Mouse (Mus musculus) left cerebral cortex, adult 11 months (tissue): ENCODE data around the gene Fgfr2.

Experiments
- DNase-seq: peaks from one replicate; pipeline ENCODE4 v3.0.0; 2022; ENCODE audit warnings: low spot score

Fgfr2 gene

GRCm38 (mm10) chr7:130129359-130129960, 2993.7 kb downstream of the Fgfr2 start:
- no peak for DNase-seq

DNA sequence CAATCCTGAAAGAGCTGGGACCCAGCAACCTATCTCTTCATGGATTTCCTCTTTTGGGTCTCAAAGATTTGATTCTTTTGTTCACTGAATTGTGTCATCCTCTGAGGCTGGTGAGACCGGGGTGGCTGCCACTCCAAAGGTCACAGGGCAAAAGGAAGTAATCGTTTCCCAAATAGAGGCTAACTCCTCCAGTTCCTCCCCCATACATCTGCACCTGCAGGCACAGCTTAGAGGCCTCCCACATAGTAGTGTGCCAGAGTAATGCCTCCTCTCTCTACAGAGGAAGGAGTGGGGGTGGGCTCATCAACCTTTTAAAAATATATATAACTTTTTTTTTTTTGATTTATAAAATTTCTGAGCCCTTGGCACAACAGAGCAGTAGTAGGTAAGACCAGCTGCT, 3001.6 kb downstream of the Fgfr2 start:
- no peak for DNase-seq

DNA sequence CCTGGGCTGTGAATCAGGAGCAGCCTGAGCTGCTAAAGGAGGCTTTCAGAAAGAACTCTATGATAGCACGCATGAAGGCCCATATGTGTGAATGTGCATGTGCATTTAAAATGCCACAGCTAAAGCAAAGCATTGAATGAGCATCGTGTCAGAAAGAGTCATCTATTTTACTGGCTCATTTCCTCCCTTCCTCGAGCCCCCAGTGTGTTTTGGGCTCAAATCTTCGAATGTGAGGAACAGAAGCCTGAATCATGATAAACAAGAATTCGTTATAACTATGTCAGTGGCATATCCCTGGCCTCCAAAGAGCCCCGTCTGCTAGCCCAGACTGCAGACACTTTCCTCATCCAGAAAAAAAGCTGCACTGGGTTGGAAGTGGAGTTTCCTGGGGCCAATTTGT, 3003.7 kb downstream of the Fgfr2 start:
- DNase-seq, result no peak

DNA sequence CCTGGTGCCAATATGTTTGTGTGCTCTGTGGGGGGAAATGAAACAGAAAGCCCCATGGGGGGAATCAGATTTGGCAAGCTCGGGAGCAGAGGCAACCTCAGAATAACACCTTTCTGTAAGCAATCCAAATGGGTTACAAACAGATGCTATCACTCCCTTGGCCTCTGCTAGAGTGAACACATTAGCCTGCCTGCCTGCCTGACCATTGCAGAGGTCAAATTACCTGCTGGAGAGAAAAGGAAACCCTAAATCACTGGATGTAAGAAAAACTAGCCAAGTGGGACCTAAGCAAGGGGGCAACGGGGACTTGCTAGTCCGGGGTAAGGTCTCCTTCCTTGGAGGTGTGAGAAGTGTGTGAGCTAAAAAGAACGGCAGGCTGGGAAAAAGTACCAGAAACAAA, 3004.4 kb downstream of the Fgfr2 start:
- no peak for DNase-seq

DNA sequence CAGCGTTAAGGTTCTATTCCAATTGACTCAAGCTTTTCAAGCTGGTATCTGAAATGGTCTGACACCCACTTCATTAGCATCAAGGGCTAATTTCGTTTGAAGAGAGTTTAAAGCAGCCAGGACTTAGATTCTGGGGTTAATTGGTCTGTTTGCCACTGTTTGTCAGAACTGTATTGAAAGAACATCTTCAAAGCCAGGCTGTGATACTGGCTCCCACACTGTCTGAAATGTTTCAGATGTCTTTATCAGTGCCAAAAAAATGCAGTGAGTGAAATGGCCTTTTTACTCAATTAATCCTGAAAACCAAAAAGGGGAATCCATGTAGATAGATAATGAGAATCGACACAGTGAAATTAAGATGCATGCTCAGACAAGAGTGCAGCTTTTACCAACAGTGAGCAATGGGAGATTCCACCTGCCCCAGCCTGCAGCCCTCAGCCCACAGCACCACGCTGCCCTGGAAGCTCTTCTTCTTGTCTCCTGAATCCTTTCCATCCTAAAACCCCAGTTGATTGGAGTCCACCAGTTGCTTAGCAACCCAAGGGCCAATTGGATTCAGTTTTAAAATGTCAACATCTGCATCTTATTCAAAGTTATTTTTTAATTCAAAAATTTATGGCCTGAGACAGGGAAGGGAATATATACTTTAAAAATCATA, 3005.6 kb downstream of the Fgfr2 start:
- no peak for DNase-seq

DNA sequence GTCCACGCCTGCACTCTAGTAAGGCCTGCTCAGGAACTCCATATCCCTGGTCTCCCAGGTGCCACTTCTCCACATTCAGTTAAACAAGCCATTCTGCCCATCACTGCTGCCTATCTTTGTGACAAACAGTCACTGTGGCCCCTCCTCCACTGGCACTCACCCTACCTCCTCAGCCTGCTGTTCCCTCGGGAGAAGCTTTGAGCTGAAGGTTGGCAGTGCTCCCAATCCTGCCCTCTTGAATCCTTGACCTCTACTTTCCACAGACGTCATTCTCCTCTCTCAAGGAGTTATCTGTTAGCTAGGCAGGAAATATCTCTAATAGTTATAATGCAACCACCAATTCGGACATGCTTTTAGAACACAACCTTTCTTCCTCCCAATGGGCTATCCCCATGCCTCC, 3008.7 kb downstream of the Fgfr2 start:
- DNase-seq, result no peak
